27 mouse cellular contexts compared by ENCODE assay signal in genomic region chr3:138275100-138275499, GRCm38 (mm10). TPM values are rescaled to one million over a fixed set of nuclear protein-coding genes. Genes with fewer than 3 reads are reported as not detected.
DNase-seq lines count a peak whose midpoint lies in the region; ATAC-seq lines count a peak whose summit lies in the region.
"Had no signal": no experiment of that assay in that cellular context is flagged by ENCODE, and none has a peak within 500 bp of the region (broad histone marks: within the 10 kb centered on the region; RNA-seq: fewer than 3 reads in every experiment).

No protein-coding gene starts in this region.

- no peak overlapping the region for H3K4me3 ChIP-seq in kidney, embryonic 16.5 days (ENCODE audit: low read length)
- H3K4me3 ChIP-seq: embryonic facial prominence, embryonic 15.5 days; heart, embryonic 10.5 days; hindbrain, embryonic 15.5 days; liver, embryonic 15.5 days; lung, embryonic 15.5 days; neural tube, embryonic 15.5 days had no signal

- H3K4me2 ChIP-seq in kidney, embryonic 16.5 days (replicated peaks; ENCODE audit: low read depth, low read length): no peak overlapping the region
- H3K4me2 ChIP-seq: embryonic facial prominence, embryonic 15.5 days; hindbrain, embryonic 15.5 days; liver, embryonic 15.5 days; lung, embryonic 15.5 days; neural tube, embryonic 15.5 days had no signal

- no peaks in the 10 kb centered on the region for H3K9me3 ChIP-seq in kidney, embryonic 16.5 days (ENCODE audit: low read length)
- H3K9me3 ChIP-seq: embryonic facial prominence, embryonic 15.5 days; heart, embryonic 10.5 days; hindbrain, embryonic 15.5 days; liver, embryonic 15.5 days; lung, embryonic 15.5 days; neural tube, embryonic 15.5 days had no signal

- peaks cover 21% of the 10 kb centered on the region for H3K4me1 ChIP-seq in kidney, embryonic 16.5 days (ENCODE audit: insufficient read depth, low read length)
- H3K4me1 ChIP-seq: hindbrain, embryonic 15.5 days; liver, embryonic 15.5 days; neural tube, embryonic 15.5 days had no signal

- peak overlapping the region; percentile 20 for H3K27ac ChIP-seq in kidney, embryonic 16.5 days (ENCODE audit: low read length)
- H3K27ac ChIP-seq: embryonic facial prominence, embryonic 15.5 days; heart, embryonic 10.5 days; hindbrain, embryonic 15.5 days; liver, embryonic 15.5 days; lung, embryonic 15.5 days; neural tube, embryonic 15.5 days had no signal

- no peaks in the 10 kb centered on the region for H3K36me3 ChIP-seq in kidney, embryonic 16.5 days (ENCODE audit: insufficient read depth, low read length)
- H3K36me3 ChIP-seq: embryonic facial prominence, embryonic 15.5 days; heart, embryonic 10.5 days; hindbrain, embryonic 15.5 days; liver, embryonic 15.5 days; lung, embryonic 15.5 days; neural tube, embryonic 15.5 days had no signal

- no peaks in the 10 kb centered on the region for H3K27me3 ChIP-seq in kidney, embryonic 16.5 days (ENCODE audit: insufficient read depth, low read length)
- H3K27me3 ChIP-seq: embryonic facial prominence, embryonic 15.5 days; hindbrain, embryonic 15.5 days; liver, embryonic 15.5 days; lung, embryonic 15.5 days; neural tube, embryonic 15.5 days had no signal

- ATAC-seq in kidney, embryonic 16.5 days (ENCODE audit: low FRiP score, low TSS enrichment): no peak
- ATAC-seq in megakaryocyte, adult 5-6 weeks (ENCODE audit: poor library complexity, severe bottlenecking): peak; percentile 27; the same call in 1 of the 2 replicates
- ATAC-seq: forebrain, embryonic 14.5 days; intestine, embryonic 16.5 days had no signal

- 54% methylated on average over 3 of the region's 3 CpGs for WGBS in kidney, embryonic 16.5 days

- DNase-seq in kidney, postnatal 14 days: no peak
- DNase-seq in thymus, postnatal 14 days: peak; percentile 11
- no peak for DNase-seq in thymus, adult 18-20 months
- no peak for DNase-seq in adrenal gland, postnatal 14 days
- no peak for DNase-seq in MN1 (ENCODE audit: low spot score)
- DNase-seq: adrenal gland, postnatal 36 days; cerebellum, adult 9-10 months; heart, postnatal 4 days; layer of hippocampus, adult 9-11 months; lung, postnatal 36 days had no signal

- H3K9ac ChIP-seq in kidney, embryonic 16.5 days (replicated peaks; ENCODE audit: low read length): no peak overlapping the region; the same call in 1 of the 2 replicates
- H3K9ac ChIP-seq: embryonic facial prominence, embryonic 15.5 days; hindbrain, embryonic 15.5 days; liver, embryonic 15.5 days; lung, embryonic 15.5 days; neural tube, embryonic 15.5 days had no signal

RNA-seq across cellular contexts. Expression of gene Adh1, which starts 14.3 kb away (rescaled TPM):
- polyA plus RNA-seq in kidney, embryonic 16.5 days (2015; fragmentation: Nextera tagmentation; extraction: Ambion mirVana): 77.6 and 115 TPM in 2 replicates
- 0.96 TPM in 1 of 2 replicates, not detected in the other for total RNA-seq in megakaryocyte, adult 5-6 weeks (2015)
- not detected in 2 replicates for total RNA-seq in megakaryocyte, adult 5-6 weeks (2017)
- total RNA-seq in adrenal gland, postnatal 14 days (2021): 3,758 and 4,029 TPM in 2 replicates

RNA-seq across cellular contexts. Expression of gene Adh6a, which starts 38.0 kb away (rescaled TPM):
- 0.17 TPM in 1 of 2 replicates, not detected in the other for polyA plus RNA-seq in kidney, embryonic 16.5 days (2015; fragmentation: Nextera tagmentation; extraction: Ambion mirVana)
- total RNA-seq in megakaryocyte, adult 5-6 weeks (2015): not detected in 2 replicates
- total RNA-seq in megakaryocyte, adult 5-6 weeks (2017): not detected in 2 replicates
- total RNA-seq in adrenal gland, postnatal 14 days (2021): not detected in 2 replicates
- total RNA-seq: adrenal gland, postnatal 36 days; gastrocnemius, adult 8-10 months; heart, postnatal 4 days; left cerebral cortex, adult 18-20 months; left cerebral cortex, postnatal 36 days; midbrain, postnatal 0 days had no signal
- polyA plus RNA-seq: forebrain, embryonic 14.5 days; heart, embryonic 10.5 days; heart, embryonic 16.5 days; hindbrain, embryonic 15.5 days; liver, embryonic 15.5 days; midbrain, postnatal 0 days; stomach, embryonic 14.5 days had no signal

RNA-seq across cellular contexts. Expression of gene Adh7, which starts 57.5 kb away (rescaled TPM):
- 0.46 and 0.66 TPM in 2 replicates for polyA plus RNA-seq in kidney, embryonic 16.5 days (2015; fragmentation: Nextera tagmentation; extraction: Ambion mirVana)
- not detected in 2 replicates for total RNA-seq in megakaryocyte, adult 5-6 weeks (2015)
- not detected in 2 replicates for total RNA-seq in megakaryocyte, adult 5-6 weeks (2017)
- 18.2 and 24.3 TPM in 2 replicates for total RNA-seq in adrenal gland, postnatal 14 days (2021)
- total RNA-seq: heart, postnatal 4 days; left cerebral cortex, adult 18-20 months had no signal
- polyA plus RNA-seq: large intestine, adult 2 months had no signal

Comparison
In these comparisons a context has a peak if more than half of its experiments do, and no peak if none do; other contexts are left out.
1. RNA of gene Adh1, which starts 14.3 kb away (total RNA-seq): 3,758 to 4,029 TPM in adrenal gland, postnatal 14 days; 0.96 TPM in megakaryocyte, adult 5-6 weeks; every median in the first group is over 1,000 times any median in the second.
2. RNA of gene Adh7, which starts 57.5 kb away (total RNA-seq): 18.2 to 24.3 TPM in adrenal gland, postnatal 14 days; not detected in megakaryocyte, adult 5-6 weeks; every median in the first group is over 10 times any median in the second.